Mouse (Mus musculus): ENCODE measurements around the gene Nudt15. TPM values are rescaled to one million over a fixed set of nuclear protein-coding genes. Genes with fewer than 3 reads are reported as not detected.
A peak's percentile ranks its signal among the peaks of the same experiment; 100 is the strongest.
"Not testable (repeated sequence)": the region's sequence is repeated elsewhere in the genome, so short reads cannot be mapped to it uniquely, and the experiment has no call there.

The Nudt15 gene
- polyA plus RNA-seq, 1 experiment from 2014 or later, result 1.5 TPM

DNA sequence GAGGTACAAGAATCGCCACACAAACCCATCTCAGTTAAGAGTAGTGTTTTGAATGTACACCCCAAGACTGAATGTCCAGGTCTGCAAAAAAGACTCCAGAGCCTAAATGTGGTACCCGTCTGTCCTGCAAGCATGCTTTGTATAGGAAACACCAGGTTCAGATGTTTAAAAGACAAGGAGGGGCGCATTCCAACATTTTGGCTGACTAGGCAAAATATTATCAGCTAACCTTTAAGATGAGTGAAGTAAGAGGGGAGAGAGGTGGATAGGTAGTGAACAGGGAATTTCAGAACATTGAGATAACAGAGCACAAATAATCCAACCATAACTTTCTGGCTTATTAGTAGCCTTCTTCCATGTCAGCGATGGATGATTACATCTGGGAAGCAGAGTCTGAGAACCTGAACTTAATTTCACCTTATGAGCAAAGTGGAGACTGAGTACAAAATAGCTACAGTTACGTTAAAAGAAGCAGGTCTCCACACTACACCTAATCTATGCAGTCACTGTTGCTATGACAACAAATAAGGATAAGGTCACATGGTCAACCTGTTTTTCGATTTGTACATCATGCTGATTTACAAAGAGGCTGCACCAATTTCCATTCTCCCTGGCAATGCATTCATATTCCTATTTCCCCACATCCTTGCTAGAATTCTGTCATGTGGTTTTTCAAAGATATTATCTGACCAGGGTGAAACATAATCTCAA, 14.1 kb downstream of the Nudt15 start:
- no peak overlapping the region for H3K4me3 ChIP-seq (ENCODE audit: inconsistent target)
- no peaks in the 10 kb centered on the region for H3K79me2 ChIP-seq (ENCODE audit: inconsistent target)
- H3K27ac ChIP-seq, result no peak overlapping the region
- 83% methylated on average over 6 of the region's 6 CpGs for WGBS (ENCODE audit: missing documents)
- no peaks in the 10 kb centered on the region for H3K36me3 ChIP-seq (ENCODE audit: inconsistent target)

DNA sequence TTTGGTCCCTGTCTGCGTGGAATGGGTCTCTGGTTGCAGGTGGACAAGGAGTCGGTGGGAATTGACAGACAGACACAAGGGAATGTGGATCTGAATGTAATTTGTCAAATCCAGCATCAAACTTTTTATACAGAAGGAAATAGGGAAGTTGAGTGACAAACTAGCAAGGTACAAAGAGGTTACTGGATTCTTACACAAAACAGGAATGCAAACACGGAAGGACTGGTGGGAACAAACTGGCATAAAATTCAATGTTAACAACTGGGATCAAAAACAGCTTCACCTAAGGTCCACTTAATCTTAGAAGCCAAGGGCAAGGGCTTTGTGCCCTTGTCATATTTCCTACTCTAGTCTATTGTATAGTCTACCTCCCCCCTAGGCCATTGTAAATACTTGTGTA, 19.4 kb downstream of the Nudt15 start:
- not testable (repeated sequence) for H3K79me2 ChIP-seq (ENCODE audit: inconsistent target); H3K36me3 ChIP-seq (ENCODE audit: inconsistent target); H3K4me3 ChIP-seq (ENCODE audit: inconsistent target); H3K27ac ChIP-seq
- WGBS (ENCODE audit: missing documents), result 87% methylated on average over 3 of the region's 3 CpGs

GRCm38 (mm10) chr14:73524766-73525448, 23.1 kb downstream of the Nudt15 start, which contains the start of gene Sucla2:
TSS of gene Sucla2 (plus strand) at chr14:73525319.
- Histone ChIP-seq H3K27ac (peak within 1 kb of the TSS; percentile 77), H3K79me2 (ENCODE audit: inconsistent target) (no peaks in the 10 kb centered on the region), H3K4me3 (ENCODE audit: inconsistent target) (peak within 1 kb of the TSS; percentile 37), H3K36me3 (ENCODE audit: inconsistent target) (no peaks in the 10 kb centered on the region)
- 0% methylated on average over 21 of the region's 41 CpGs for WGBS (ENCODE audit: missing documents)

- Histone ChIP-seq H3K79me2 (ENCODE audit: inconsistent target) (no peaks in the 10 kb centered on the region), H3K36me3 (ENCODE audit: inconsistent target) (no peaks in the 10 kb centered on the region), H3K27ac (peak overlapping the region; percentile 77; the same call in 1 of the 2 replicates), H3K4me3 (ENCODE audit: inconsistent target) (peak overlapping the region; percentile 37)
- WGBS (ENCODE audit: missing documents), result 56% methylated on average over 3 of the region's 3 CpGs
Observed at GRCm38 (mm10) chr14:73524136-73524535, 23.9 kb downstream of the Nudt15 start.

- 2% methylated on average over 41 of the region's 41 CpGs for WGBS (ENCODE audit: missing documents)
- peaks cover 34% of the 10 kb centered on the region for H3K79me2 ChIP-seq (ENCODE audit: inconsistent target)
- peak within 1 kb of the TSS; percentile 21; the same call in 1 of the 2 replicates for H3K27ac ChIP-seq
- peak within 1 kb of the TSS; percentile 92 for H3K4me3 ChIP-seq (ENCODE audit: inconsistent target)
- H3K36me3 ChIP-seq (ENCODE audit: inconsistent target), result peaks cover 4% of the 10 kb centered on the region; the same call in 1 of the 2 replicates
Observed at GRCm38 (mm10) chr14:73509765-73510423, 38.1 kb downstream of the Nudt15 start, which contains the start of gene Med4. TSS of gene Med4 (plus strand) at chr14:73510025.

- Histone ChIP-seq H3K27ac (no peak overlapping the region), H3K4me3 (ENCODE audit: inconsistent target) (no peak overlapping the region), H3K36me3 (ENCODE audit: inconsistent target) (no peaks in the 10 kb centered on the region; the same call in 1 of the 2 replicates), H3K79me2 (ENCODE audit: inconsistent target) (peaks cover 34% of the 10 kb centered on the region)
- WGBS (ENCODE audit: missing documents), result 59% methylated on average over 6 of the region's 6 CpGs
Observed at GRCm38 (mm10) chr14:73508630-73509395, 39.2 kb downstream of the Nudt15 start.

DNA sequence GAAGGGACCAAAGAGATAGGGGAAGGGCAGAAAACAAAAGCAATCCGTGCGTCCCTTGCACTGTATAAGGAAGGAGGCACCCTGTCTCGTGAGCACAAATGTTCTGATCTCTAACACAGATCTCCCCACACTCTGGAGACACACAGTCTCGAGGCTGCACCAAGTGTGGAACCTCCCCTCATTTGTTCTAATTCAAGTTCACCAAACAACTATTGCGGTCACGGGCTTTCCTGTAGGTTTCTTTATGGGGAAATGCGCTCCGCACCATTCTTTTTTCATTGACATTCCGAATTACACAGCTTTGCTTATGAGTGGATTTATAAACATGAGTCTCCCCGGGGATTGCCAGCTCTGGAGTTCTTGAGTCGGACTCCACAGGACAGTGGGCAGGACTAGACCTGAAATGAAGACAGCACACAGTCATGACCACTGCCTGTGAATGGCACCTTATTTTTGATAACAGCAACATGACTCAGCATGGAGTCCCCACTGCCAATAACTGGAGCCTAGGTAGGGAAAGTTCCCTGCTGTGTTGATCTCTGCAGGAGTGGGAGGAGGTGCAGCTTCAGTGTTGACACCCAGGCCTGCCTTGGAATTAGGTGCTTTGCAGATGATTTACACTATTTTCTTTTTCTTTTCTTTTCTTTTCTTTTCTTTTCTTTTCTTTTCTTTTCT, 40.2 kb downstream of the Nudt15 start:
- Histone ChIP-seq H3K79me2 (ENCODE audit: inconsistent target) (peaks cover 30% of the 10 kb centered on the region), H3K36me3 (ENCODE audit: inconsistent target) (no peaks in the 10 kb centered on the region), H3K4me3 (ENCODE audit: inconsistent target) (no peak overlapping the region), H3K27ac (no peak overlapping the region)
- WGBS (ENCODE audit: missing documents), result 57% methylated on average over 11 of the region's 11 CpGs

DNA sequence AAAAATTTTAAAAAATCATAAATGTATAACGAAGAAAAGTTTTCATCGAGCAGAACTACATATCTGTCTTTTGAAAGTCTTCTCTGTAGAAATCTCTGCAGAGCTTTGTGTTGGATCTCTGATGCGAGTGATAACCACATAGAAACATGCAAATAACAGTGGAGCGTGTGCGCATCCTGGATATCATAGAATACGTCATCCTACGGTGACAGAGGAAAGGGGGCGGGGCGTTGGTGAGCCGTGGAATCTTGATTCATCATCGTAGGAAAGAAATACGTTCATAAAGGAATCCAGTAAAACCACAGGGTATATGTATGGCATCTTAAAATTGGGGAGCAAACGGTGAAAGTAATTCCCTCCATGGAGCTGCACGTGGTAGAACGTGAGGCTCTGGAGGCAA, 40.8 kb downstream of the Nudt15 start:
- peaks cover 24% of the 10 kb centered on the region for H3K79me2 ChIP-seq (ENCODE audit: inconsistent target)
- 83% methylated on average over 15 of the region's 15 CpGs for WGBS (ENCODE audit: missing documents)
- no peak overlapping the region for H3K27ac ChIP-seq
- no peak overlapping the region for H3K4me3 ChIP-seq (ENCODE audit: inconsistent target)
- no peaks in the 10 kb centered on the region for H3K36me3 ChIP-seq (ENCODE audit: inconsistent target)

- no peaks in the 10 kb centered on the region for H3K36me3 ChIP-seq (ENCODE audit: inconsistent target)
- no peak overlapping the region for H3K27ac ChIP-seq
- no peak overlapping the region for H3K4me3 ChIP-seq (ENCODE audit: inconsistent target)
- peaks cover 14% of the 10 kb centered on the region for H3K79me2 ChIP-seq (ENCODE audit: inconsistent target)
- 85% methylated on average over 8 of the region's 8 CpGs for WGBS (ENCODE audit: missing documents)
Observed at GRCm38 (mm10) chr14:73506283-73506682, 41.8 kb downstream of the Nudt15 start.

DNA sequence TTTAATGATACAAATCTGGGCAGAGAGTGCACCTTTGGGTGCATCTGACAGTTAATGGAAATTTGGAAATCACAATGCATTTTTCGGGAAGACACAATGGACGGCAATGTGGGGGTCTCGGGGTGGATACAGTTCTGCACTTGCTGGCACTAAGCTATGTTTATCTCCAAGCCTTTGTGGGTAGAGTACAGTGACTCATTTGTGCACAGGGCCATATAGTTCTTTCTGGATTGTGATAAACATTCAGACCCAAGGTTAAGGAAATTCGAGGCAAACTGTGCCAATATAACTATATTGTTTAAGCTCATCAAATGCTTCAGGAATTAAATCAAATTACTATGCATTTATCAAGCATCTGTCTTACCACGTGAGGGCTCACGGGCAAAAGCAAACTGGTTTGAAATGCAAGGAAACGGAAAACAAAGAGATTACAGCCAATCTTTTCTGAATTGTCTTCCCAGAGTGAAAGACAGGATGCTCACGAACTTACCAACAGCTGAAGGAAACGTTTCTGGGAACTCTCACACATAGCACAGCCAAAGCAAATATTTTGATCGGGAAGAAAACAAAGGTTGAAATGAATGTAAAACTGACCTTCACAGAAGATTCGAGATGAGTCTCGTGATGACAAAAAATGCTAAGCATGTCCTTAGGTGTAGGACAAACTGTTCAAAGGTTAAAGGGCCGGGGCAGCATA, 44.7 kb downstream of the Nudt15 start:
- H3K36me3 ChIP-seq (ENCODE audit: inconsistent target), result no peaks in the 10 kb centered on the region
- H3K27ac ChIP-seq, result no peak overlapping the region
- no peak overlapping the region for H3K4me3 ChIP-seq (ENCODE audit: inconsistent target)
- no peaks in the 10 kb centered on the region for H3K79me2 ChIP-seq (ENCODE audit: inconsistent target)
- WGBS (ENCODE audit: missing documents), result 72% methylated on average over 13 of the region's 13 CpGs

GRCm38 (mm10) chr14:73502591-73503184, 45.4 kb downstream of the Nudt15 start:
- H3K36me3 ChIP-seq (ENCODE audit: inconsistent target), result no peaks in the 10 kb centered on the region
- H3K27ac ChIP-seq, result no peak overlapping the region
- no peaks in the 10 kb centered on the region for H3K79me2 ChIP-seq (ENCODE audit: inconsistent target)
- no peak overlapping the region for H3K4me3 ChIP-seq (ENCODE audit: inconsistent target)
- whole genome bisulfite sequencing (ENCODE audit: missing documents), result 79% methylated on average over 7 of the region's 7 CpGs

GRCm38 (mm10) chr14:73501721-73502120, 46.3 kb downstream of the Nudt15 start:
- H3K36me3 ChIP-seq (ENCODE audit: inconsistent target), result no peaks in the 10 kb centered on the region
- H3K27ac ChIP-seq, result no peak overlapping the region
- WGBS (ENCODE audit: missing documents), result 88% methylated on average over 6 of the region's 6 CpGs
- H3K79me2 ChIP-seq (ENCODE audit: inconsistent target), result no peaks in the 10 kb centered on the region
- no peak overlapping the region for H3K4me3 ChIP-seq (ENCODE audit: inconsistent target)

DNA sequence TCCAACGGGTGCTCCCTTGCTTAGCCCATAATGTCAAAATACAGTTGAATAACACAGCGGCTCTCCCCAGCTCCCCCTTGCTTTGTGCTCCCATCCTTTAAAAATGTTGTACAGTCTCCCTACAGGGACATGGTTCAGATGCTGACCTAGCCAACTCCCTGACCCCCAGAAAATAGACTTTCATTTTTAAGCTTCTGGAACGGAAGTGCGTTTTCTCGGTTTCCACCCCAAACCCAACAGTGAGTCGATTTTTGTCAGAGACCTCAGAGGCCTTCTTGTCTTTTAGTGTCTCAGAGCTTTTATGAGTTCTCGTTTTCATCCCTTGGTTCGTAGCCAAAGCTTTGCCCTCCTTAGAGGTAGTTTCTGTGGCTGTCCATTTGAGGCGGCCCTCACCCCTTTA, 46.8 kb downstream of the Nudt15 start:
- Histone ChIP-seq H3K36me3 (ENCODE audit: inconsistent target) (no peaks in the 10 kb centered on the region), H3K4me3 (ENCODE audit: inconsistent target) (no peak overlapping the region), H3K79me2 (ENCODE audit: inconsistent target) (no peaks in the 10 kb centered on the region), H3K27ac (no peak overlapping the region)
- 94% methylated on average over 9 of the region's 9 CpGs for WGBS (ENCODE audit: missing documents)
